ENCODE assay signal across 8 mouse cellular contexts in genomic region chr6:38876071-38876911, GRCm38 (mm10). TPM values are rescaled to one million over a fixed set of nuclear protein-coding genes. Genes with fewer than 3 reads are reported as not detected.
DNase-seq lines count a peak whose midpoint lies in the region; ATAC-seq and TF ChIP-seq lines count a peak whose summit lies in the region.

TSS of gene Hipk2 (minus strand) at chr6:38876165.

- H3K9ac ChIP-seq in embryonic facial prominence, embryonic 15.5 days = peak within 1 kb of the TSS; percentile 97
- peak within 1 kb of the TSS; percentile 97 for H3K9ac ChIP-seq in limb, embryonic 14.5 days (ENCODE audit: low read depth, low read length, severe bottlenecking)
- H3K9ac ChIP-seq in midbrain, embryonic 16.5 days (ENCODE audit: low read depth, low read length) = peak within 1 kb of the TSS; percentile 100

- peak; percentile 90 for ATAC-seq in embryonic facial prominence, embryonic 15.5 days (ENCODE audit: insufficient number of reproducible peaks, low FRiP score, low TSS enrichment, low read depth)
- peak; percentile 92 for ATAC-seq in limb, embryonic 14.5 days (ENCODE audit: low FRiP score, low read depth)
- peak; percentile 85 for ATAC-seq in midbrain, embryonic 16.5 days

- peak within 1 kb of the TSS; percentile 99 for H3K4me3 ChIP-seq in bone marrow macrophage, adult 2 months (ENCODE audit: insufficient read depth, low read length)
- H3K4me3 ChIP-seq in embryonic facial prominence, embryonic 15.5 days (replicated peaks) = peak within 1 kb of the TSS; percentile 96
- peak within 1 kb of the TSS; percentile 92 for H3K4me3 ChIP-seq in limb, embryonic 14.5 days (replicated peaks; ENCODE audit: low read length)
- H3K4me3 ChIP-seq in midbrain, embryonic 16.5 days (ENCODE audit: low read depth, low read length) = peak within 1 kb of the TSS; percentile 100

- no peak for TF ChIP-seq POLR2A in bone marrow macrophage, adult 2 months (IDR thresholded peaks at IDR 0.05; ENCODE audit: borderline replicate concordance, low read depth, low read length)
- 0 out of 2 replicates have a peak, but pooled peaks have one; percentile 73 for TF ChIP-seq POLR2A in limb, embryonic 14.5 days (IDR thresholded peaks at IDR 0.05; ENCODE audit: borderline replicate concordance, extremely low read depth, insufficient read depth, insufficient read length)

- no peaks in the 10 kb centered on the region for H3K36me3 ChIP-seq in embryonic facial prominence, embryonic 15.5 days
- H3K36me3 ChIP-seq in limb, embryonic 14.5 days (ENCODE audit: control insufficient read depth, insufficient read depth, low read length) = no peaks in the 10 kb centered on the region
- H3K36me3 ChIP-seq in midbrain, embryonic 16.5 days (ENCODE audit: control insufficient read depth, insufficient read depth, low read length) = no peaks in the 10 kb centered on the region

- no peaks in the 10 kb centered on the region for H3K27me3 ChIP-seq in embryonic facial prominence, embryonic 15.5 days
- H3K27me3 ChIP-seq in limb, embryonic 14.5 days (ENCODE audit: control insufficient read depth, insufficient read depth, low read length) = no peaks in the 10 kb centered on the region
- no peaks in the 10 kb centered on the region; the same call in 1 of the 2 replicates for H3K27me3 ChIP-seq in midbrain, embryonic 16.5 days (ENCODE audit: control insufficient read depth, insufficient read depth, low read depth, low read length)

- H3K27ac ChIP-seq in bone marrow macrophage, adult 2 months (ENCODE audit: insufficient read depth, low read depth, low read length) = peak within 1 kb of the TSS; percentile 68
- peak within 1 kb of the TSS; percentile 94 for H3K27ac ChIP-seq in embryonic facial prominence, embryonic 15.5 days (replicated peaks)
- H3K27ac ChIP-seq in limb, embryonic 14.5 days (replicated peaks; ENCODE audit: low read depth, low read length) = peak within 1 kb of the TSS; percentile 95
- H3K27ac ChIP-seq in midbrain, embryonic 16.5 days (ENCODE audit: low read length) = peak within 1 kb of the TSS; percentile 99

- peaks cover 19% of the 10 kb centered on the region for H3K4me1 ChIP-seq in bone marrow macrophage, adult 2 months (ENCODE audit: control insufficient read depth, insufficient read depth, low read length)
- H3K4me1 ChIP-seq in embryonic facial prominence, embryonic 15.5 days = peaks cover 14% of the 10 kb centered on the region
- H3K4me1 ChIP-seq in limb, embryonic 14.5 days (ENCODE audit: control insufficient read depth, insufficient read depth, low read length) = peaks cover 14% of the 10 kb centered on the region
- peaks cover 32% of the 10 kb centered on the region for H3K4me1 ChIP-seq in midbrain, embryonic 16.5 days (ENCODE audit: control insufficient read depth, insufficient read depth, low read length)

- peak; percentile 84 for DNase-seq in A20 (ENCODE audit: low read depth, low spot score)
- DNase-seq in heart, adult 8-10 months (ENCODE audit: low spot score) = peak; percentile 60
- peak; percentile 77 to 78 for DNase-seq in kidney, adult 8-10 months
- DNase-seq in limb, embryonic 14.5 days (ENCODE audit: low spot score) = peak; percentile 88
- peak; percentile 83 to 89 for DNase-seq in spleen, postnatal 10 days (ENCODE audit: low spot score in 2 of 2)

- no peaks in the 10 kb centered on the region for H3K9me3 ChIP-seq in embryonic facial prominence, embryonic 15.5 days (replicated peaks)
- no peaks in the 10 kb centered on the region for H3K9me3 ChIP-seq in limb, embryonic 14.5 days (ENCODE audit: control insufficient read depth, low read length)
- H3K9me3 ChIP-seq in midbrain, embryonic 16.5 days (replicated peaks; ENCODE audit: control insufficient read depth, low read length, poor library complexity, severe bottlenecking) = no peaks in the 10 kb centered on the region

- under 1% methylated on average over 79 of the region's 108 CpGs for WGBS in embryonic facial prominence, embryonic 15.5 days
- under 1% methylated on average over 64 of the region's 108 CpGs for WGBS in limb, embryonic 14.5 days
- under 1% methylated on average over 80 of the region's 108 CpGs for WGBS in midbrain, embryonic 16.5 days

- H3K4me2 ChIP-seq in embryonic facial prominence, embryonic 15.5 days (replicated peaks) = peak within 1 kb of the TSS; percentile 70
- H3K4me2 ChIP-seq in limb, embryonic 14.5 days (replicated peaks; ENCODE audit: low read depth, low read length, severe bottlenecking) = peak within 1 kb of the TSS; percentile 51
- peak within 1 kb of the TSS; percentile 78 for H3K4me2 ChIP-seq in midbrain, embryonic 16.5 days (ENCODE audit: low read length)

- TF ChIP-seq CTCF in bone marrow macrophage, adult 2 months (IDR thresholded peaks at IDR 0.05; ENCODE audit: low read depth, low read length) = no peak

RNA-seq across cellular contexts. Expression of gene Hipk2, which starts in this region (rescaled TPM):
- 18.7 and 20.9 TPM in 2 replicates for polyA plus RNA-seq in bone marrow macrophage, adult 2 months (2012; ENCODE audit: insufficient read depth, insufficient read length, missing spikeins)
- polyA plus RNA-seq in embryonic facial prominence, embryonic 15.5 days (2015; fragmentation: Nextera tagmentation; extraction: Ambion mirVana) = 13.5 and 13.9 TPM in 2 replicates
- 100 to 1,000 TPM in 3 of 4 experiments, 10 to 100 TPM in 1; 94.2 to 109 (median 105) TPM for total RNA-seq in heart, adult 8-10 months (2022)
- polyA plus RNA-seq in limb, embryonic 14.5 days (2012; rRNA removed) = 12.3 and 16.4 TPM in 2 replicates
- polyA plus RNA-seq in limb, embryonic 14.5 days (2014; fragmentation: Nextera tagmentation; extraction: Ambion mirVana) = 11.9 and 17.4 TPM in 2 replicates
- 32.7 and 36.1 TPM in 2 replicates for polyA plus RNA-seq in midbrain, embryonic 16.5 days (2015; fragmentation: Nextera tagmentation; extraction: Ambion mirVana)

Comparison
In these comparisons a context has a peak if more than half of its experiments do, and no peak if none do; other contexts are left out.
1. Peak in every context shown above with its lines: DNase-seq, ATAC-seq, H3K4me3 ChIP-seq and H3K27ac ChIP-seq.